Mouse (Mus musculus) olfactory bulb, adult 2 months (tissue): ENCODE data around the gene Cnn2. TPM values are rescaled to one million over a fixed set of nuclear protein-coding genes. Genes with fewer than 3 reads are reported as not detected.
A peak's percentile ranks its signal among the peaks of the same experiment; 100 is the strongest.

Experiments used
- H3K27ac ChIP-seq: fragments of 200-500 bp; 2 replicates; pipeline ENCODE4 v1.5.1; 2012; ENCODE audit warnings: low read depth, low read length; ENCODE audit not compliant: insufficient read depth
- H3K4me1 ChIP-seq: fragments of 200-500 bp; 2 replicates; pipeline ENCODE4 v1.6.1; 2012; ENCODE audit warnings: low read length; ENCODE audit not compliant: control insufficient read depth, insufficient read depth
- H3K4me3 ChIP-seq: fragments of 200-500 bp; 2 replicates; pipeline ENCODE4 v1.5.1; 2012; ENCODE audit warnings: mild to moderate bottlenecking, low read depth, low read length, moderate library complexity; ENCODE audit not compliant: insufficient read depth
- CTCF ChIP-seq: fragments of 200-500 bp; IDR thresholded peaks from 2 replicates; pipeline ENCODE4 v1.5.1; 2012; ENCODE audit warnings: low read depth, mild to moderate bottlenecking, low read length, moderate library complexity; ENCODE audit not compliant: insufficient read depth
- POLR2A ChIP-seq: fragments of 200-500 bp; IDR thresholded peaks from 2 replicates; pipeline ENCODE4 v1.6.1; 2012; ENCODE audit warnings: mild to moderate bottlenecking, low read depth, low read length, moderate library complexity; ENCODE audit not compliant: insufficient read depth
- WGBS: fragments of 180-500 bp; shearing (Covaris S2); methylation state at CpG from one replicate; pipeline ENCODE4 v1.1.7; 2018; 5-methylcytosine and 5-hydroxymethylcytosine counted together
- polyA plus RNA-seq: library from polyadenylated mRNA; stranded (reverse); fragments of >200 nt; gene quantifications from 2 replicates; pipeline ENCODE4 v1.2.4, GENCODE M21; 2012; ENCODE audit warnings: low replicate concordance; ENCODE audit not compliant: missing spikeins, insufficient read depth, insufficient read length

The Cnn2 gene
- polyA plus RNA-seq, 1 experiment = 124 TPM

DNA sequence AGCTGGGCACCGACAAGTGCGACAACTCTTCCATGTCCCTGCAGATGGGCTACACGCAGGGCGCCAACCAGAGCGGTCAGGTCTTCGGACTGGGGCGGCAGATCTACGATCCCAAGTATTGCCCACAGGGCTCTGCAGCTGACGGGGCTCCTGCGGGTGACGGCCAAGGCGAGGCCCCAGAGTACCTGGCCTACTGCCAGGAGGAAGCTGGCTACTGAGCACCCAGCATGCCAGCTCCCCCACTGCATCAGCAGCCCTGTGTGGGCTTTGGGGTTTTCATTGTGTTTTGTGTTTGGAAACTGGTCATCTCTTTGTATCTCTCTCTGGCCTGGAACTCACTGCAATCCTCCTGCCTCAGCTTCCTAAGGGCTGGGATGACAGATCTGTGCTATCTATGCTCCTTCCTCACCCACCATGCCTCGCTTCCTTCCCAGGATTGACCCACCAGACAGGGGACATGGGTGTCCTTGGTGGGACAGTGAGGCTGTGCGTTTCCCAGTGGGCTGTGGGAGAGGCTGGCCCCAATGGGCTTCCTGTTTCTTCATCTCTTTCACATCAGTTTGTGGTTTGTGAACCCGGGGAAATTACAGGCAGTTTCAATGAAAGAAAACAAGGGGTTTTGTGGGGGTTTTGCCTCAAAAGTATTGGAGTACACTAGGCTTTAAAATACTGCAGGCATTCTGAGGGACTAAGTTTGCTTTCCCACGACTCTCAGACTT, 6.2 kb downstream of the Cnn2 start:
- Histone ChIP-seq H3K4me1 (peaks cover 16% of the 10 kb centered on the region), H3K4me3 (no peak overlapping the region), H3K27ac (no peak overlapping the region)
- TF ChIP-seq CTCF (no peak), POLR2A (no peak)
- WGBS = 63% methylated on average over 16 of the region's 16 CpGs

DNA sequence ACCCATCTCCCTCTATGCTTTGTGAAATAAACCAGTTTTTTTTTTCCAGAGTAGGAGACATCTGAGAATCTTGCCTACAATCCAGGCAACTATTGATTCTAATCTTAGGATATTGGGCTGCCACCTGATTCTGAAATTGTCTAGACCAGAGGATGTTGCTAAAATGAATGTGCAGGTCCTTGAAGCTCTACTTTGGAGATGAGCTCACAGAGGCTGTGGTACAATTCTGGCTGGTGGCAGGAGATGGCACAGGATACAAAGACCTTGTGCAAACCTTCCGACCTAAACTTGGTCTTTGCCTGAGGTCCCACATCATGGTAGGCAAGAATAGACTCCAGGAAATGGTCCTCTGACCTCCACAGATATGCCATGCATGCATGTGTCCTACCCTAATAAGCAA, 7.3 kb downstream of the Cnn2 start:
- TF ChIP-seq POLR2A = no peak
- TF ChIP-seq CTCF = no peak
- WGBS = 74% methylated on average over 1 of the region's 1 CpGs
- no peak overlapping the region for H3K4me3 ChIP-seq
- H3K27ac ChIP-seq = no peak overlapping the region
- H3K4me1 ChIP-seq = peaks cover 16% of the 10 kb centered on the region

DNA sequence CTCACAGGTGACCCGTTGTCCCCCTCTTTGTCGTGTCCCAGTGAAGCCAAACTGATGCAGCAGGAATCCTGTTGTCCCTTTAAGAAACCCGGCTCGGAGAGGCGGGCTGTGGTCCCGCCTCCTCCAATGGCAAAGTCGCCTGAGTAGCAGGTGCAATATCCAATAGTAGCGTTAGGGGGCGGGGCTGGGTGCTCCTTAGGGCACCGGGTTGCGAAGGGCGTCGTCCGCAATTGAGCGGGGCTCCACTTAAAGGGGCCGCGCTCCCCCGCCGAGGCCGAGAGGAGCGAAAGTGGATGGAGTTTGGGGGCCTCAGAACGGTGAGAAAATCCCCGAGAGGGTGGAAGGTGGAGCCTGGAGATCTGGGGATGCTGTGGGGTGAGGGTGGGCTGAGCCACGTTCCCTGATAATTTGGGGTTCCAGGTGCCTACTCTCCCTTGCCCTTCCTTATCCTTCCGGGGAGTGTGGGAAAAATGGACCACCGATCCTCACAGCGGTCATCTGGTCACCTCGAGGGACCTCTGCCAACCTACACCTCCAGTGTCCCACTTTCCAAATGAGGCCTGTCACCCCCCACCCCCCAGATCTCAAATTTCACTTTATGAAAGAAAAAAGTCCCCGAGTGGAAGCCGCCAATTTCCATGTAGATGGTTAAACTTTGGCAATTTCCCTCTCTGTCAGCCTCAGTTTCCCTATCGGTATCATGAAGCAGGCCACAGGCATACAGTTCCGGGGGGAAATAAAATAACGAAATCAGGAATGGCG, 8.1 kb downstream of the Cnn2 start, which contains the start of gene Abca7:
Gene Abca7 (plus strand): TSS at position 223 of the 762 bp plus-strand sequence.
- H3K27ac ChIP-seq = peak within 1 kb of the TSS; percentile 38; the same call in 1 of the 2 replicates
- WGBS = under 1% methylated on average over 34 of the region's 34 CpGs
- H3K4me1 ChIP-seq = peaks cover 16% of the 10 kb centered on the region
- peak within 1 kb of the TSS; percentile 72 for H3K4me3 ChIP-seq
- no peak for TF ChIP-seq POLR2A

DNA sequence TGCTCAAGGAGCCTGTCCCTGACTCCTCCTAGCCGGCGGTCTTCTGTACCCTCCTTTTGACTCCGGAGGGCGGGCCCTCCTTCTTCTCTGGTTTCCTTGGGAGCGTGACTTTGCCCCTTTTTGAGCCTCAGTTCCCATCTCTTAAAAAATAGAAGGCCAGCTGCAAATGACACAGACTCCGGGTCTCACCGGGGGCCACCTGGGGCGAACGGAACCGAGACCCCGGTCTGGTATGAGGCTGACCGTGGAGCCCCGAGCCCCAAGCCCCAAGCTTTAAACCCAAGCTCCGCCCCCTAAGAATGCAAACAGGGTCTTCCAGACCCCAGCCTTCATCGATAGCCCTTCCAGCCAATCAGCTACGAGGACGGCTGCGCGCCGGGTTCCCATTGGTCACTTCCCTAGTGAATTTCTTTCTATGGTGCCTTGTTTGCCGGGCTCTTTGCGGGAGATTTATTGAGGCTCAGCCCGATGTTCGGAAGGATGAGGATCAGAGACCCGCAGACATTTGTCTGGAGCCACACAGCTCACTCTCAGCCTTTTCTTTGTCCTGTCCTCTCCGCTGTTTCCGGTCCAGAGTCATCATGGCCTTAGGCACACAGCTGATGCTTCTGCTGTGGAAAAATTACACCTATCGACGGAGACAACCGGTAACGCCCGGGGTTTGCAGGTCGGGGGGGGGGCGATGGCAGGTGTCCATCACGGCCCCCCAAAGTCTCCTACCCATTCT, 8.8 kb downstream of the Cnn2 start:
- TF ChIP-seq POLR2A = no peak; the same call in 1 of the 2 replicates
- no peak for TF ChIP-seq CTCF
- WGBS = under 1% methylated on average over 35 of the region's 35 CpGs
- Histone ChIP-seq H3K4me1 (peaks cover 16% of the 10 kb centered on the region), H3K4me3 (peak overlapping the region; percentile 72), H3K27ac (no peak overlapping the region)

DNA sequence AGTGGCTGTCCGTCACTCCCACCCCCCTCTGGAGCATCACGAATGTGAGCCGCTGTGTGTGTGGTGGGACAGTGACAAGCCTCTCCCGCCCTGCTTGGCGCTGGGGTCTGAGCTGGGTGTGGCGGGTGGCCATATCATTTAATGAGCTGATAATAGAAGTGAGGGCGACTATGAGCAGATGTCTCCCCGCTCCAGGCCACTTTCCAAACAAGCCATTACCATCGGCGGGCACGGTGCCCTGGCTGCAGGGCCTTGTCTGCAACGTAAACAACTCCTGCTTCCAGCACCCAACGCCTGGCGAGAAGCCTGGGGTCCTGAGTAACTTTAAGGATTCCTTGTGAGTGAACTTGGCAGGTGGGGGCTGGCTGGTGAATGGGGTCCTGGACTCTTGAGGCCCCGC, 9.4 kb downstream of the Cnn2 start:
- WGBS = 10% methylated on average over 15 of the region's 15 CpGs
- peak overlapping the region; percentile 72 for H3K4me3 ChIP-seq
- peaks cover 16% of the 10 kb centered on the region for H3K4me1 ChIP-seq
- H3K27ac ChIP-seq = no peak overlapping the region
- TF ChIP-seq CTCF (no peak), POLR2A (no peak)

DNA sequence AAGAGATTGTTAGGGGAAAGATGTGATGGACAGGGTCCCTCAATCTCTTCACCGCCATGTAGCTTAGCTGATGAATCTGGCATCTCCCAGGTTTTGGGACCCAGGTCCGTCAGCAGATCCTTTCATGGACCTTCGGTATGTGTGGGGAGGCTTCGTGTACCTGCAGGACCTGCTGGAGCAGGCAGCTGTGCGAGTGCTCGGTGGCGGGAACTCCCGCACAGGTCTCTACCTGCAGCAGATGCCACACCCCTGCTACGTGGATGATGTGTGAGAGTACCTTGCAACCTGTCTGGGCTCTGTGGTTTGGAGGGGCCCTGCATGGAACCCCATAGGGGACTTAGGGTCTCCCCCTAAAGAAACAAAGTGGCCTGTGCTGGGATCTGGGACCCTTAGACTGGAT, 13.6 kb downstream of the Cnn2 start:
- no peak for TF ChIP-seq CTCF
- TF ChIP-seq POLR2A = no peak
- 88% methylated on average over 9 of the region's 9 CpGs for WGBS
- Histone ChIP-seq H3K27ac (no peak overlapping the region), H3K4me3 (no peak overlapping the region), H3K4me1 (peaks cover 28% of the 10 kb centered on the region)

DNA sequence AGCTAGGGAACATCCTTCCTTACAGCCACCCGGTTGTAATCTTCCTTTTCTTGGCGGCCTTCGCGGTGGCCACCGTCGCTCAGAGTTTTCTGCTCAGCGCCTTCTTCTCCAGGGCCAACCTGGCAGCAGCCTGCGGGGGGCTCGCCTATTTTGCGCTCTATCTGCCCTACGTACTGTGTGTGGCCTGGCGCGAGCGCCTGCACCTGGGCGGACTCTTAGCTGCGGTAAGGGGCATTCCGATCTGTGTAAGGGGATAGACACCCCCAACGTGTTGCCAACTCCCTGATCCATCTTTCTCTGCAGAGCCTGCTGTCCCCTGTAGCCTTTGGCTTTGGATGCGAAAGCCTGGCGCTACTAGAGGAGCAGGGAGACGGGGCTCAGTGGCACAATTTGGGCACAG, 14.4 kb downstream of the Cnn2 start:
- Histone ChIP-seq H3K4me1 (peaks cover 21% of the 10 kb centered on the region), H3K4me3 (no peak overlapping the region), H3K27ac (no peak overlapping the region)
- no peak for TF ChIP-seq POLR2A
- no peak for TF ChIP-seq CTCF
- WGBS = 49% methylated on average over 21 of the region's 21 CpGs

DNA sequence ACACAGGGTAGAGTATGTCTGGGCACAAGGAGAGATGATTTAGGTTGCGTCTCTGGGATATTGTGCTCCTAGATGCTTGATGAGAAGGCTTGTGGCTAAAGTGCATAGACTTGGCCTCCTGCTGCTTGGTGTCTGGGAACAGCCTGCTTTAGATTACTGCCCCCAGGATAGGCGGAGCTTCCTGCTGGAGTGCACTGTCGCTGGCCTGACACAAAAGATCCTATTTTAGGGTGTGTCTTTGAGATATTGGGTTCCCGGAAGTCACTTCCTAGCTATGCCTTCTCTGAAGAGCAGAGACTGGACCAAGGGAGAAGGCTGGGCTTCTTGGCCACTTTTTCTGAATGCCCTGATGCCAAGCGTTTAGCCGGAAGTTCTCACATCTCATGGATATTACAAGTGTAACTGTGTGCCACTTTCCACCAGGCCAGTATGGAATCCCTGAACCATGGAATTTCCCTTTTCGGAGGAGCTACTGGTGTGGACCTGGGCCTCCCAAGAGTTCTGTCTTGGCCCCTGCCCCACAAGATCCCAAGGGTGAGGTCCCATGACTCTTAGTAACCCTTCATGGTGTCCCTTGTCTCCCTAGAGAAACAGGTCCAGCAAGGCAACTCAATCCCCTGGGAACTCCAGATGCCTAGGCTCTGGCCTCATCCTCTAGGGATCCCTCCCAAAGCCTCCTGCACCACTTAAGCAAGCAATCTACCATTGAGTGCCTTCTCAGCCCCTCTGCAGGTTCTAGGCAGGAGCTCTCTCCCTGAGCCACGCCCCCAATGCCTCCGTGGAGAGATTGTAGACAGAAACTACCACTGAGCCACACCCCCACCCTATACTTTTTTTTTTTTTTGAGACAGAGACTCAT, 15.2 kb downstream of the Cnn2 start:
- Histone ChIP-seq H3K27ac (no peak overlapping the region), H3K4me1 (peaks cover 15% of the 10 kb centered on the region), H3K4me3 (no peak overlapping the region)
- 67% methylated on average over 9 of the region's 9 CpGs for WGBS
- TF ChIP-seq POLR2A (no peak), CTCF (no peak)
